1 mouse cellular context compared by ENCODE assay signal in genomic region chr10:82622671-82623552, GRCm38 (mm10).
A peak's percentile ranks its signal among the peaks of the same experiment; 100 is the strongest.
TF ChIP-seq lines count a peak whose summit lies in the region.

Gene 1190007I07Rik, minus strand, starts transcription at chr10:82623228.

TF ChIP-seq in CH12.LX, 34 proteins besides CTCF, POLR2A, EP300 and RAD21 (continued from another document):
- TF ChIP-seq GABPA (IDR thresholded peaks at IDR 0.05; ENCODE audit: insufficient replicate concordance, low read depth, low read length) (no peak), USF2 (conservative IDR thresholded peaks at IDR 0.05; ENCODE audit: low read depth, low read length) (peak; percentile 76), IRF4 (IDR thresholded peaks at IDR 0.05; ENCODE audit: low read depth, low read length) (no peak), JUND (conservative IDR thresholded peaks at IDR 0.05; ENCODE audit: low read depth, low read length) (no peak), MEF2A (IDR thresholded peaks at IDR 0.05; ENCODE audit: borderline replicate concordance, low read depth, low read length) (no peak), MXI1 (IDR thresholded peaks at IDR 0.05; ENCODE audit: low read depth, low read length) (peak; percentile 93), MAX (IDR thresholded peaks at IDR 0.05; ENCODE audit: low read length) (peak; percentile 95), ZC3H11A (IDR thresholded peaks at IDR 0.05; ENCODE audit: low read depth, low read length) (no peak), SMC3 (IDR thresholded peaks at IDR 0.05; ENCODE audit: low read depth, low read length) (no peak), MAFK (IDR thresholded peaks at IDR 0.05; ENCODE audit: insufficient replicate concordance, low read length) (no peak), MYC (IDR thresholded peaks at IDR 0.05; ENCODE audit: low read depth, low read length) (peak; percentile 96), E2F4 (IDR thresholded peaks at IDR 0.05; ENCODE audit: insufficient replicate concordance, low read depth, low read length) (no peak)
